Mouse (Mus musculus) embryonic facial prominence, embryonic 13.5 days (tissue): ENCODE measurements around the gene Atp8a2. TPM values are rescaled to one million over a fixed set of nuclear protein-coding genes. Genes with fewer than 3 reads are reported as not detected.

ENCODE experiments used
- ATAC-seq: fragments of 200-750 bp; cut with Nextera tagmentation; 2 replicates; pipeline ENCODE4 v1.8.0; 2017; ENCODE audit warnings: low read depth; ENCODE audit not compliant: insufficient number of reproducible peaks, insufficient read depth, low FRiP score, low TSS enrichment
- H3K27ac ChIP-seq: fragments of 300-500 bp; sonication (generic); 2 replicates; pipeline ENCODE4 v1.5.1; 2015; ENCODE audit warnings: moderate library complexity, mild to moderate bottlenecking, inconsistent platforms
- H3K27me3 ChIP-seq: fragments of 300-500 bp; sonication (generic); 2 replicates; pipeline ENCODE4 v1.6.1; 2015; ENCODE audit warnings: mild to moderate bottlenecking, inconsistent platforms
- H3K36me3 ChIP-seq: fragments of 300-500 bp; sonication (generic); 2 replicates; pipeline ENCODE4 v1.6.1; 2015; ENCODE audit warnings: mild to moderate bottlenecking, inconsistent platforms
- H3K4me1 ChIP-seq: fragments of 300-500 bp; sonication (generic); 2 replicates; pipeline ENCODE4 v1.6.1; 2015; ENCODE audit warnings: inconsistent platforms
- H3K4me2 ChIP-seq: fragments of 300-500 bp; sonication (generic); 2 replicates; pipeline ENCODE4 v1.6.1; 2015; ENCODE audit warnings: moderate library complexity, mild to moderate bottlenecking, inconsistent platforms
- H3K4me3 ChIP-seq: fragments of 300-500 bp; sonication (generic); 2 replicates; pipeline ENCODE4 v1.5.1; 2015; ENCODE audit warnings: mild to moderate bottlenecking, inconsistent platforms
- H3K9ac ChIP-seq: fragments of 300-500 bp; sonication (generic); 2 replicates; pipeline ENCODE4 v1.6.1; 2015; ENCODE audit warnings: mild to moderate bottlenecking, inconsistent platforms
- H3K9me3 ChIP-seq: fragments of 300-500 bp; sonication (generic); 2 replicates; pipeline ENCODE4 v1.6.1; 2016; ENCODE audit warnings: inconsistent platforms
- WGBS: fragments of 180-500 bp; shearing (Covaris S2); methylation state at CpG from one replicate; pipeline ENCODE4 v1.1.7; 2015; ENCODE audit warnings: mixed read lengths; 5-methylcytosine and 5-hydroxymethylcytosine counted together
- polyA plus RNA-seq: library from polyadenylated mRNA; unstranded; fragments of >200 nt; fragmentation: Nextera tagmentation; extraction: Ambion mirVana; gene quantifications from 2 replicates; pipeline ENCODE4 v1.2.1, GENCODE M21; 2015

Atp8a2 gene
- polyA plus RNA-seq, 1 experiment from 2014 or later, result 3.1 TPM

GRCm38 (mm10) chr14:60188201-60188825 lies 8.7 kb downstream of the Atp8a2 start:
- Histone ChIP-seq H3K9ac (no peak overlapping the region), H3K4me1 (no peaks in the 10 kb centered on the region), H3K36me3 (no peaks in the 10 kb centered on the region), H3K4me2 (no peak overlapping the region), H3K4me3 (no peak overlapping the region), H3K27ac (no peak overlapping the region), H3K27me3 (no peaks in the 10 kb centered on the region), H3K9me3 (no peaks in the 10 kb centered on the region; the same call in 1 of the 2 replicates)
- no peak for ATAC-seq
- 68% methylated on average over 5 of the region's 5 CpGs for WGBS

GRCm38 (mm10) chr14:60181306-60181705 lies 15.7 kb downstream of the Atp8a2 start:
- ATAC-seq, result no peak
- no peaks in the 10 kb centered on the region for H3K9me3 ChIP-seq
- H3K9ac ChIP-seq, result no peak overlapping the region
- H3K27ac ChIP-seq, result no peak overlapping the region
- no peak overlapping the region for H3K4me3 ChIP-seq
- peaks cover 7% of the 10 kb centered on the region; the same call in 1 of the 2 replicates for H3K4me1 ChIP-seq
- H3K27me3 ChIP-seq, result peaks cover 37% of the 10 kb centered on the region
- H3K4me2 ChIP-seq, result no peak overlapping the region
- WGBS, result 90% methylated on average over 2 of the region's 2 CpGs
- no peaks in the 10 kb centered on the region for H3K36me3 ChIP-seq

- Histone ChIP-seq H3K9me3 (no peaks in the 10 kb centered on the region), H3K27ac (no peak overlapping the region), H3K9ac (no peak overlapping the region), H3K4me2 (no peak overlapping the region), H3K4me1 (peaks cover 7% of the 10 kb centered on the region; the same call in 1 of the 2 replicates), H3K4me3 (no peak overlapping the region), H3K36me3 (no peaks in the 10 kb centered on the region), H3K27me3 (peaks cover 59% of the 10 kb centered on the region)
- no peak for ATAC-seq
- 57% methylated on average over 2 of the region's 2 CpGs for WGBS
Measured at GRCm38 (mm10) chr14:60178571-60178955, 18.4 kb downstream of the Atp8a2 start.

GRCm38 (mm10) chr14:60177614-60178570 lies 19.1 kb downstream of the Atp8a2 start:
- peak overlapping the region; percentile 99 for H3K4me2 ChIP-seq
- ATAC-seq, result peak; percentile 17; the same call in 1 of the 2 replicates
- peak overlapping the region; percentile 71 for H3K9ac ChIP-seq
- peak overlapping the region; percentile 70 for H3K4me3 ChIP-seq
- H3K27ac ChIP-seq, result no peak overlapping the region
- H3K9me3 ChIP-seq, result no peaks in the 10 kb centered on the region
- WGBS, result 19% methylated on average over 37 of the region's 37 CpGs
- peaks cover 7% of the 10 kb centered on the region; the same call in 1 of the 2 replicates for H3K4me1 ChIP-seq
- no peaks in the 10 kb centered on the region for H3K36me3 ChIP-seq
- peaks cover 62% of the 10 kb centered on the region for H3K27me3 ChIP-seq

GRCm38 (mm10) chr14:60176891-60177613 lies 19.9 kb downstream of the Atp8a2 start:
- Histone ChIP-seq H3K9me3 (no peaks in the 10 kb centered on the region), H3K9ac (peak overlapping the region; percentile 71), H3K4me2 (peak overlapping the region; percentile 99), H3K4me3 (peak overlapping the region; percentile 70), H3K27me3 (peaks cover 65% of the 10 kb centered on the region), H3K36me3 (no peaks in the 10 kb centered on the region), H3K4me1 (peaks cover 7% of the 10 kb centered on the region; the same call in 1 of the 2 replicates), H3K27ac (no peak overlapping the region)
- under 1% methylated on average over 80 of the region's 84 CpGs for WGBS
- ATAC-seq, result peak; percentile 52; the same call in 1 of the 2 replicates

GRCm38 (mm10) chr14:60176469-60176890 lies 20.5 kb downstream of the Atp8a2 start:
- 26% methylated on average over 9 of the region's 9 CpGs for WGBS
- H3K4me2 ChIP-seq, result peak overlapping the region; percentile 99
- H3K27ac ChIP-seq, result no peak overlapping the region
- peaks cover 65% of the 10 kb centered on the region for H3K27me3 ChIP-seq
- H3K36me3 ChIP-seq, result no peaks in the 10 kb centered on the region
- H3K9ac ChIP-seq, result peak overlapping the region; percentile 71; the same call in 1 of the 2 replicates
- H3K4me1 ChIP-seq, result peaks cover 7% of the 10 kb centered on the region; the same call in 1 of the 2 replicates
- no peaks in the 10 kb centered on the region for H3K9me3 ChIP-seq
- no peak for ATAC-seq
- peak overlapping the region; percentile 70 for H3K4me3 ChIP-seq

GRCm38 (mm10) chr14:60172286-60173055 lies 24.5 kb downstream of the Atp8a2 start:
- H3K4me1 ChIP-seq, result peaks cover 3% of the 10 kb centered on the region; the same call in 1 of the 2 replicates
- no peak overlapping the region for H3K4me2 ChIP-seq
- 62% methylated on average over 12 of the region's 12 CpGs for WGBS
- ATAC-seq, result no peak
- no peaks in the 10 kb centered on the region for H3K9me3 ChIP-seq
- H3K27me3 ChIP-seq, result peaks cover 44% of the 10 kb centered on the region
- no peak overlapping the region for H3K4me3 ChIP-seq
- H3K36me3 ChIP-seq, result no peaks in the 10 kb centered on the region
- no peak overlapping the region for H3K27ac ChIP-seq
- H3K9ac ChIP-seq, result no peak overlapping the region

GRCm38 (mm10) chr14:60170845-60171610 lies 26.0 kb downstream of the Atp8a2 start:
- no peaks in the 10 kb centered on the region for H3K9me3 ChIP-seq
- no peak for ATAC-seq
- no peaks in the 10 kb centered on the region for H3K4me1 ChIP-seq
- WGBS, result 81% methylated on average over 16 of the region's 16 CpGs
- no peak overlapping the region for H3K27ac ChIP-seq
- H3K36me3 ChIP-seq, result no peaks in the 10 kb centered on the region
- H3K4me3 ChIP-seq, result no peak overlapping the region
- peaks cover 29% of the 10 kb centered on the region for H3K27me3 ChIP-seq
- H3K4me2 ChIP-seq, result no peak overlapping the region
- H3K9ac ChIP-seq, result no peak overlapping the region

GRCm38 (mm10) chr14:60163367-60163766 lies 33.6 kb downstream of the Atp8a2 start:
- 83% methylated on average over 3 of the region's 3 CpGs for whole genome bisulfite sequencing
- no peaks in the 10 kb centered on the region for H3K27me3 ChIP-seq
- H3K27ac ChIP-seq, result no peak overlapping the region
- H3K4me3 ChIP-seq, result no peak overlapping the region
- no peaks in the 10 kb centered on the region for H3K4me1 ChIP-seq
- no peaks in the 10 kb centered on the region for H3K9me3 ChIP-seq
- no peak for ATAC-seq
- no peak overlapping the region for H3K4me2 ChIP-seq
- no peaks in the 10 kb centered on the region for H3K36me3 ChIP-seq
- no peak overlapping the region for H3K9ac ChIP-seq

- Histone ChIP-seq H3K27me3 (no peaks in the 10 kb centered on the region), H3K9me3 (no peaks in the 10 kb centered on the region), H3K36me3 (no peaks in the 10 kb centered on the region), H3K27ac (no peak overlapping the region), H3K4me2 (no peak overlapping the region), H3K4me1 (no peaks in the 10 kb centered on the region), H3K9ac (no peak overlapping the region), H3K4me3 (no peak overlapping the region)
- WGBS, result 82% methylated on average over 11 of the region's 11 CpGs
- ATAC-seq, result no peak
Measured at GRCm38 (mm10) chr14:60152373-60152772, 44.6 kb downstream of the Atp8a2 start.
